Mouse (Mus musculus) induced T-regulatory cell, adult 2 months (primary cell): ENCODE data around the gene Cln6.

Experiments used
- DNase-seq: peaks from one replicate; pipeline ENCODE4 v3.0.0-alpha.2; 2012; ENCODE audit warnings: low read depth

Cln6 gene

DNA sequence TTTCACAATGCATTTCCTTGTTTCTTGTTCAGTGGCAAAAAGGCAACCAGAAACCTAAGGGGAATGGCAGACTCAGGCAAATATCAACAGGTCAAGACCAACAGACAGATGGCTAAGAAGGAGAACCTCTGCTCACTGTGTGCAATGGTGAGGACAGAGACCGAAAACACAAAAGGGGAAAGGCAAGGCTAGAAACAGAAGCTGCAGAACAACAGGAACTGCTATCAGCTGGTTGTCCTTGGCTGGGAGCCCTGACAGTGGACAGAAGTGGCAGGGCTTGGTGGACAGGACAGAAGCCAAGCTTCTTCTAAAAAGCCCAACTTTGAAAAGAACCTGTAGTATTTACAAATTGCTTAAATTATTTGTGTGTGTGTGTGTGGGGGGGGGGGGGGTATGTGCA, 55.9 kb downstream of the Cln6 start:
- DNase-seq = no peak
